Mouse (Mus musculus) cortical plate, adult 2 months (tissue): ENCODE results near the gene Tulp1.

Source experiments
- CTCF ChIP-seq: fragments of 200-500 bp; IDR thresholded peaks from 2 replicates; pipeline ENCODE4 v1.5.1; 2011; ENCODE audit warnings: mild to moderate bottlenecking, control low read depth, low read length; ENCODE audit not compliant: insufficient read depth; ENCODE audit errors: extremely low read depth
- POLR2A ChIP-seq: fragments of 200-500 bp; IDR thresholded peaks from 2 replicates; pipeline ENCODE4 v1.6.1; 2011; ENCODE audit warnings: mild to moderate bottlenecking, low read length, control low read depth; ENCODE audit not compliant: insufficient read depth; ENCODE audit errors: extremely low read depth

DNA sequence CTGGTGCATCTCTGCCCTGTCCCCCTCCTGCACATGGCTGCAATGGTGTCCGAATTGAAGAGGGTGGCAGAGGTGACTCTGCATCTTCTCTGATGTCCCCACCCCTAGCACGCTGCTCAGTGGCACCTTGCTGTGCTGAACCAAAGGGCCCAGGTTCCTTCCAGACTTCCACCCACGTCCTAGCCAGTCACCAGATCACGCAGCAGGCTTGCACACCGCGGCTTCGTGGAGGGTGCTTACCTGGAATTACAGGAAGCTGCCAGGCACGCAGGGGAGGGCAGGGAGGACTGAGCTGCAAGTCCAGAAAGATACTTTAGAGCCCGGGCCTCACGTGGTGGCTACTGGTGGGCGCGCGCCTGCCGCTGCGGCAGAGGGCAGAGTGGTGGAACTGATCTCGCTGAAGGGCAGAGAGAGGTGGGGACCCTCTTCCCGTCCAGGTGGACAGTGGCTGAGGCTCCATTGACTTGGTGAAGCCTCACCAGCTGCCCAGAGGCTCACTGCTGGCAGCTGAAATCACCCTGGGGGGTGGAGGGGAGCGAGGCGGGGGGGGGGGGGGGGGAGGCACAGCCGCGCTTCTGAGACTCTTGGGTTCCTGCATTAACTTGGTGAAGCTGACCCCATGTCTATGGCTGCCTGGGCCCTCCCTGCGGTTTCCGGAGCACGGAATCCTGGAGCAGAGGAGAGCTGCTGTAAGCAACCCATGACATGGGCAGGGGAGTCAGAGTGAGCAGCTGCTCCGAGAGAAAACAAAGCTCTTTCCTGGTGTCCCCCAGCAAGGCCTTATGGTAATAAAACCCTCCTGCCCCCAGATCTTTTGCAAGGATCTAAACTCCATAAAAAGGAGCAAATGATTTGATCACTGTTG is 26.8 kb upstream of the Tulp1 start:
- no peak for TF ChIP-seq CTCF
- no peak for TF ChIP-seq POLR2A
